Mouse (Mus musculus) heart, embryonic 11.5 days (tissue): Measurements from ENCODE around the gene Abcc3. TPM values are rescaled to one million over a fixed set of nuclear protein-coding genes. Genes with fewer than 3 reads are reported as not detected.

Experiments used
- ATAC-seq: fragments of 200-750 bp; cut with Nextera tagmentation; replicated peaks from 2 replicates; pipeline ENCODE4 v1.8.0; 2017; ENCODE audit warnings: moderate library complexity; ENCODE audit not compliant: insufficient number of reproducible peaks, low FRiP score, low TSS enrichment
- H3K27ac ChIP-seq: fragments of 300-500 bp; sonication (generic); 2 replicates; pipeline ENCODE4 v1.5.1; 2014; ENCODE audit warnings: mild to moderate bottlenecking, low read depth, low read length
- H3K27me3 ChIP-seq: fragments of 300-500 bp; sonication (generic); 2 replicates; pipeline ENCODE4 v1.6.1; 2014; ENCODE audit warnings: mild to moderate bottlenecking, low read length, mixed read lengths; ENCODE audit not compliant: control insufficient read depth, insufficient read depth
- H3K36me3 ChIP-seq: fragments of 300-500 bp; sonication (generic); 2 replicates; pipeline ENCODE4 v1.6.1; 2014; ENCODE audit warnings: mild to moderate bottlenecking, low read length, moderate library complexity, mixed read lengths; ENCODE audit not compliant: control insufficient read depth, insufficient read depth
- H3K4me1 ChIP-seq: fragments of 300-500 bp; sonication (generic); 2 replicates; pipeline ENCODE4 v1.6.1; 2014; ENCODE audit warnings: low read length; ENCODE audit not compliant: control insufficient read depth, insufficient read depth
- H3K4me2 ChIP-seq: fragments of 300-500 bp; sonication (generic); 2 replicates; pipeline ENCODE4 v1.6.1; 2014; ENCODE audit warnings: mild to moderate bottlenecking, moderate library complexity
- H3K4me3 ChIP-seq: fragments of 300-500 bp; sonication (generic); 2 replicates; pipeline ENCODE4 v1.5.1; 2014; ENCODE audit warnings: low read depth, low read length
- H3K9ac ChIP-seq: fragments of 300-500 bp; sonication (generic); 2 replicates; pipeline ENCODE4 v1.6.1; 2014; ENCODE audit warnings: mild to moderate bottlenecking, low read depth, low read length, moderate library complexity
- H3K9me3 ChIP-seq: fragments of 300-500 bp; sonication (generic); replicated peaks from 2 replicates; pipeline ENCODE4 v1.6.1; 2016; ENCODE audit warnings: low read length; ENCODE audit not compliant: control insufficient read depth
- WGBS: fragments of 180-500 bp; shearing (Covaris S2); extraction: QIAGEN DNeasy Blood & Tissue Kit; methylation state at CpG from one replicate; pipeline ENCODE4 v1.1.7; 2014; ENCODE audit not compliant: insufficient replicate concordance; 5-methylcytosine and 5-hydroxymethylcytosine counted together
- polyA plus RNA-seq: library from polyadenylated mRNA; unstranded; fragments of >200 nt; fragmentation: Nextera tagmentation; extraction: Ambion mirVana; gene quantifications from 2 replicates; pipeline ENCODE4 v1.2.1, GENCODE M21; 2014

The Abcc3 gene
- polyA plus RNA-seq, 1 experiment from 2014 or later = 0.34 TPM

GRCm38 (mm10) chr11:94323271-94323925, 69.4 kb downstream of the Abcc3 start:
- 86% methylated on average over 5 of the region's 5 CpGs for WGBS
- Histone ChIP-seq H3K27me3 (no peaks in the 10 kb centered on the region), H3K9ac (no peak overlapping the region), H3K9me3 (no peaks in the 10 kb centered on the region), H3K4me3 (no peak overlapping the region), H3K27ac (no peak overlapping the region), H3K36me3 (no peaks in the 10 kb centered on the region; the same call in 1 of the 2 replicates), H3K4me2 (no peak overlapping the region), H3K4me1 (peaks cover 18% of the 10 kb centered on the region)
- no peak for ATAC-seq

DNA sequence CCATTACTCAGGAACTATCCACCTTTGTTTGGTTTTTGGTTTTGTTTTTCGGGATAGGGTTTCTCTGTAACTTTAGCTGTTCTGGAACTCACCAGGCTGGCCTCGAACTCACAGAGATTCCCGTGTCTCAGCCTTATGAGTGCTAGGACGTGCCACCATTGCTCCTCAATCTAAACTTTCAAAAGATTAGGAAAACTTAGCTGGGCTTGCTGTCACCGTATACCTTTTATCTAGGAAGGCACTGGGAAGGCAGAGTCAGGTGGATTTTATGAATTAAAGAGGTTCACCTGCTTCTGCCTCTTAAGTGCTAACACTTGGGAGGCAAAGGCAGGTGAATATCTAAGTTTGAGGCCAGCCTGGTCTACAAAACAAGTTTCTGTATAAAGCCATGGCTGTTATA, 70.2 kb downstream of the Abcc3 start:
- Histone ChIP-seq H3K9me3 (no peaks in the 10 kb centered on the region), H3K4me1 (peaks cover 21% of the 10 kb centered on the region), H3K9ac (peak overlapping the region; percentile 98), H3K4me3 (peak overlapping the region; percentile 95), H3K4me2 (peak overlapping the region; percentile 87), H3K27me3 (no peaks in the 10 kb centered on the region), H3K27ac (peak overlapping the region; percentile 95), H3K36me3 (no peaks in the 10 kb centered on the region; the same call in 1 of the 2 replicates)
- no peak for ATAC-seq
- WGBS = 23% methylated on average over 5 of the region's 5 CpGs

DNA sequence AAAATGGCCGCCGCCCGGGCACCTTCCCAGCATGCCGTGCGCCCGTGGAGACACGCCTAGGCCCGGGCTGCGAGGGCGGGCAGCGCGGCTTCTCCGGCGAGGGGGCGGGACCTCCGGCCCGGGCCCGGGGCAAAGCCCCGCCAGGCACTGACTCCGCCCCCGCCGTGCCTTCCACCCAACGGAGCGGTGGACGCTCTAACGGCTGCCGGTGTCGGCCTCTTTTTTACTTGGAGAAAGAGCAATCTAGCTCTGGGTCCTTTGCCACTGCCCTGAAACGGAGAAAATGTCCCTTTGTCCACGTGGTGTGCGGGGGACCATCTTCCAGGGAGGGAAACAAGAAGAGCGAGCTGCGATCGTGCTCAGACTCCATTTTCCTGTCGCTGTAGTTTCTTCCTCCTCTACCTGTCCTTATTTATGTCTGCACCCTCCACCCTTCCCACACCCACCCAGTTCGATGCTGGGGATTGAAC, 70.8 kb downstream of the Abcc3 start, which contains the start of gene Luc7l3:
TSS of gene Luc7l3 (minus strand) at position 58 of the 470 bp plus-strand sequence.
- ATAC-seq = peak; percentile 97
- H3K4me1 ChIP-seq = peaks cover 23% of the 10 kb centered on the region
- H3K36me3 ChIP-seq = no peaks in the 10 kb centered on the region; the same call in 1 of the 2 replicates
- H3K27ac ChIP-seq = peak within 1 kb of the TSS; percentile 95
- H3K9ac ChIP-seq = peak within 1 kb of the TSS; percentile 98
- no peaks in the 10 kb centered on the region for H3K9me3 ChIP-seq
- peak within 1 kb of the TSS; percentile 87 for H3K4me2 ChIP-seq
- peak within 1 kb of the TSS; percentile 95 for H3K4me3 ChIP-seq
- H3K27me3 ChIP-seq = no peaks in the 10 kb centered on the region
- under 1% methylated on average over 36 of the region's 36 CpGs for WGBS

DNA sequence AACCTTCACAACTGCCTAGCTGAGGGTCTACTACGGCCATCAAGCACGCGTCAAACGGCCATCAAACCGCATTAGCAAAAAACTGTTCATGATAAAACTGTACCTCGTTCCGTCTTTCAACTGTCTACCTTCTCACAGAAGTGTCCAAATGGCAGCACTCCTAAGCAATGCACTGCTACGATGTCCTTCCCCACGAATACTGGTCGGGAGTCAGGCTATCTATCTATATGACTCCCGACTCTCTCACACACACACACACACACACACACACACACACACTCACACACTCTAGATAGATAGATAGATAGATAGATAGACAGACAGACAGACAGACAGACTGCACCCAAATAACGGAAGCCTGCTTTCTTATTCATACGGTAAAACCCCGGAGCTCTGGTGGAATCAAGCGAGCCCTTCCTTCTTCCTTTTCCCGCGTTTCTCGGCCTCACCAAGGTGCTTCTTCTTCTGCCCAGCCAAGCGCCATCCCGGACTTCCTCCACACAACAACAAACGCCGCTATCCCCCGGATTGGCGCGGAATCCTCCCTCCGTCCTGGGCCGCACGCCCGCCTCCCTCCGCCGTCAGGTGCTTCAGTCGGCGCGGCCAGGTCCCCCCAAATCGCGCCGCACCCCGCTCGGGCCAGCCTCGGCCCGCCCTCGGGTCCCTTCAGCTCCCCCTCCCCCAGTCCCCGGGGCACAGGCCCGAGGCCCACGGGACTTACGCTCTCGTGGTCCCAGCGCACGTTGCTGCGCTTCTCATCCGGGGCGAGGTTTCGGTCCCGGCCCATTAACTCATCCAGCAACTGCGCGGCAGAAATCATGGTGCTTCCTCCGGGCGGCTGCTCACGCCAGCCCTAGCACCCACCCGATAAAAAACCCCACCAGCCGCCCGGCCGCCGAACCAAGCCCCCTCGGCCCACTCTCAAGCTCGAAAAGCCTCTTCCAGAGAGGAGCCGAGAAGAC, 71.5 kb downstream of the Abcc3 start:
- H3K4me1 ChIP-seq = peaks cover 26% of the 10 kb centered on the region
- ATAC-seq = peak; percentile 68
- H3K9ac ChIP-seq = peak overlapping the region; percentile 98
- peak overlapping the region; percentile 95 for H3K27ac ChIP-seq
- H3K4me3 ChIP-seq = peak overlapping the region; percentile 95
- no peaks in the 10 kb centered on the region; the same call in 1 of the 2 replicates for H3K36me3 ChIP-seq
- under 1% methylated on average over 67 of the region's 67 CpGs for WGBS
- peak overlapping the region; percentile 87 for H3K4me2 ChIP-seq
- no peaks in the 10 kb centered on the region for H3K27me3 ChIP-seq
- no peaks in the 10 kb centered on the region for H3K9me3 ChIP-seq

DNA sequence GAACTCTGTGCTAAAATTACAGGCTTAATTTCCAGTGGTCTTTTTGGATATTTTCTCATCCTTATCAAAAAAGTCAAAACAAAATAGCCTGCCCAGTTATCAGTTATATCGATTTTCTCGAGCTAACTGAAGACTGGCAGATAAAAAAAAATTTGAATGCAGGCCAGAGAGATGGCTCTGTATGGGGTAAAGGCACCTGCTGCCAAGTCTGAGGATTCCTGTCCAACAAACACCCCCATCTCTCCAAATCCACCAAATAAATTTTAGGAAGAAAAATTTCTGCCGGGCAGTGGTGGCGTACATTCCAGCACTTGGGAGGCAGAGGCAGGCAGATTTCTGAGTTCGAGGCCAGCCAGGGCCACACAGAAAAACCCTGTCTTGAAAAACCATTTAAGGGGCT, 74.7 kb downstream of the Abcc3 start:
- H3K27me3 ChIP-seq = no peaks in the 10 kb centered on the region
- no peaks in the 10 kb centered on the region; the same call in 1 of the 2 replicates for H3K36me3 ChIP-seq
- no peak overlapping the region for H3K4me3 ChIP-seq
- no peak overlapping the region for H3K9ac ChIP-seq
- no peaks in the 10 kb centered on the region for H3K9me3 ChIP-seq
- H3K4me2 ChIP-seq = peak overlapping the region; percentile 27; the same call in 1 of the 2 replicates
- no peak for ATAC-seq
- H3K27ac ChIP-seq = no peak overlapping the region
- peaks cover 46% of the 10 kb centered on the region for H3K4me1 ChIP-seq
- 87% methylated on average over 5 of the region's 5 CpGs for WGBS

- H3K27ac ChIP-seq = no peak overlapping the region
- H3K27me3 ChIP-seq = no peaks in the 10 kb centered on the region
- H3K4me1 ChIP-seq = peaks cover 46% of the 10 kb centered on the region
- ATAC-seq = no peak
- no peaks in the 10 kb centered on the region for H3K9me3 ChIP-seq
- H3K36me3 ChIP-seq = no peaks in the 10 kb centered on the region; the same call in 1 of the 2 replicates
- H3K4me3 ChIP-seq = no peak overlapping the region
- peak overlapping the region; percentile 27; the same call in 1 of the 2 replicates for H3K4me2 ChIP-seq
- H3K9ac ChIP-seq = no peak overlapping the region
- WGBS = 68% methylated on average over 4 of the region's 4 CpGs
These were observed 75.3 kb downstream of the Abcc3 start for GRCm38 (mm10) chr11:94317515-94317914.

DNA sequence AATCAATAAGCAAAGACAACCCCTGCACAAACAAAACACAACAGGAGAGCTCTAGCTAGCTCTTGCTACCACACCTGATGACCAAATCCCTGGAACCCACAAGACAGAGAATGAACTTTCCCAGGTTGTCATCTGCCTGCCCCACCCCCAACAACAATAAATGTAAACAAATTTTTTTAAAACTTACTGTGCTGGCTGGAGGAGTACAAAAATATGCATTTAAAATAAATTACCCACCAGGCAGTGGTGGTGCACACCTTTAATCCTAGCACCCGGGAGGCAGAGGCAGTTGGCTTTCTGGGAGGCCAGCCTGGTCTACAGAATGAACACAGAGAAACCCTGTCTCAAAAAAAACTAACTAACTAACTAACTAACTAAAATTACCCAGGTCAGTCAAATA, 75.8 kb downstream of the Abcc3 start:
- Histone ChIP-seq H3K9ac (no peak overlapping the region), H3K36me3 (no peaks in the 10 kb centered on the region; the same call in 1 of the 2 replicates), H3K4me1 (peaks cover 44% of the 10 kb centered on the region), H3K27me3 (no peaks in the 10 kb centered on the region), H3K9me3 (no peaks in the 10 kb centered on the region), H3K4me2 (no peak overlapping the region), H3K27ac (no peak overlapping the region), H3K4me3 (no peak overlapping the region)
- WGBS = 78% methylated on average over 1 of the region's 1 CpGs
- ATAC-seq = no peak

DNA sequence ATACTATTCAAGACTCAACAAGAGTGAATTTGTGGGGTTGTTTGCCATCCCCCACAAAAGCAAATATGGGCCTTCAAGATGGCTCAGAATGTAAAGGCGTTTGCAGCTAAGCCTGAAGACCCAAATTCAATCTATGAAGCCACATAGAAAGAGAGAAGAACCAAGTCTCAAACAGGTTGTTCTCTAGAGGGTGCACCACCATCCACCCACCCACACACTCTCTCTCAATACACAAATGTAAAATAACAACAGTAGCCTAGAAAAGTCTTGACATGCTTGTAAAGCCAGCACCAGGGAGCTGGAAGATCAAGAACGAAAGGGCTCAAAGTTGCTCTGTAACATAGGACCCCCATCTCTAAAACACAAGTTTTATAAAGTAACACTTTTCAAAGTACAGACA, 76.3 kb downstream of the Abcc3 start:
- no peak overlapping the region for H3K27ac ChIP-seq
- peaks cover 44% of the 10 kb centered on the region for H3K4me1 ChIP-seq
- no peak for ATAC-seq
- no peak overlapping the region for H3K4me2 ChIP-seq
- WGBS = 80% methylated on average over 2 of the region's 2 CpGs
- no peaks in the 10 kb centered on the region; the same call in 1 of the 2 replicates for H3K36me3 ChIP-seq
- H3K4me3 ChIP-seq = no peak overlapping the region
- no peak overlapping the region for H3K9ac ChIP-seq
- no peaks in the 10 kb centered on the region for H3K9me3 ChIP-seq
- H3K27me3 ChIP-seq = no peaks in the 10 kb centered on the region
